Mouse (Mus musculus) T-helper 17 cell (primary cell): Measurements from ENCODE around the gene Kcp.

Source experiments
- in situ Hi-C, 2 experiments: fragments of 300-600 bp; cut with MboI, MseI; formaldehyde crosslinking; loops; 1 replicate in 1 of 2; 2 replicates in 1 of 2; pipeline ENCODE4 v1.15.1; 2025; ENCODE audit warnings: high pct_unique_total_duplicates in 2 of 2

The Kcp gene

GRCm38 (mm10) chr6:29463388-29463787 lies 44.4 kb downstream of the Kcp start:
- in situ Hi-C loops, result no loop called here

GRCm38 (mm10) chr6:29461502-29461901 lies 46.2 kb downstream of the Kcp start:
- in situ Hi-C loops, result no loop called here

- in situ Hi-C loops, result no loop called here
Observed at GRCm38 (mm10) chr6:29450667-29451066, 57.1 kb downstream of the Kcp start.

GRCm38 (mm10) chr6:29449858-29450257 lies 57.9 kb downstream of the Kcp start:
- in situ Hi-C loops, result no loop called here

GRCm38 (mm10) chr6:29445354-29445753 lies 62.4 kb downstream of the Kcp start:
- in situ Hi-C loops, result no loop called here

GRCm38 (mm10) chr6:29444773-29445172 lies 63.0 kb downstream of the Kcp start:
- in situ Hi-C loops, result no loop called here

- in situ Hi-C loops, result loop anchor here in 1 of 2 experiments (5.0 kb wide), 1 partner anchor 208 kb away; no protein-coding TSS in a partner anchor
Observed at GRCm38 (mm10) chr6:29439789-29440188, 68.0 kb downstream of the Kcp start.

- in situ Hi-C loops, result loop anchor here in 1 of 2 experiments (5.0 kb wide), 1 partner anchor 208 kb away; no protein-coding TSS in a partner anchor
Observed at GRCm38 (mm10) chr6:29439251-29439650, 68.5 kb downstream of the Kcp start.

- in situ Hi-C loops, result loop anchor here in 1 of 2 experiments (5.0 kb wide), 1 partner anchor 211 kb away; no protein-coding TSS in a partner anchor
Observed at GRCm38 (mm10) chr6:29436461-29436934, 71.3 kb downstream of the Kcp start.

GRCm38 (mm10) chr6:29435940-29436451 lies 71.8 kb downstream of the Kcp start:
- in situ Hi-C loops, result loop anchor here in 1 of 2 experiments (5.0 kb wide), 1 partner anchor 211 kb away; no protein-coding TSS in a partner anchor

GRCm38 (mm10) chr6:29434911-29435691 lies 72.7 kb downstream of the Kcp start:
- in situ Hi-C loops, result loop anchor here in 1 of 2 experiments (5.0 kb wide), 1 partner anchor 212 kb away; no protein-coding TSS in a partner anchor

GRCm38 (mm10) chr6:29433804-29434795 lies 73.7 kb downstream of the Kcp start:
- in situ Hi-C loops, result no loop called here

GRCm38 (mm10) chr6:29433038-29433803 lies 74.5 kb downstream of the Kcp start, which contains the start of gene Flnc:
TSS of gene Flnc (plus strand) at chr6:29433256.
- in situ Hi-C loops, result no loop called here

GRCm38 (mm10) chr6:29432676-29433037 lies 75.1 kb downstream of the Kcp start:
- in situ Hi-C loops, result no loop called here

GRCm38 (mm10) chr6:29432156-29432555 lies 75.6 kb downstream of the Kcp start:
- in situ Hi-C loops, result no loop called here

- in situ Hi-C loops, result no loop called here
Observed at GRCm38 (mm10) chr6:29431473-29431872, 76.3 kb downstream of the Kcp start.

GRCm38 (mm10) chr6:29430681-29431420 lies 76.9 kb downstream of the Kcp start:
- in situ Hi-C loops, result no loop called here

GRCm38 (mm10) chr6:29428171-29428570 lies 79.6 kb downstream of the Kcp start:
- in situ Hi-C loops, result no loop called here

GRCm38 (mm10) chr6:29426331-29426730 lies 81.4 kb downstream of the Kcp start:
- in situ Hi-C loops, result no loop called here

- in situ Hi-C loops, result no loop called here
Observed at GRCm38 (mm10) chr6:29425118-29425517, 82.6 kb downstream of the Kcp start.
